Mouse (Mus musculus): ENCODE data around the gene Vwc2. TPM values are rescaled to one million over a fixed set of nuclear protein-coding genes. Genes with fewer than 3 reads are reported as not detected.

Gene Vwc2
- total and polyA plus RNA-seq, 2 experiments from 2014 or later = 9.3 to 20.0 TPM

GRCm38 (mm10) chr11:11102620-11103019 is 11.4 kb upstream of the Vwc2 start:
- no peak overlapping the region for H3K27ac ChIP-seq
- 0 out of 2 replicates have a peak, but pooled peaks have one; percentile 40 for ATAC-seq

GRCm38 (mm10) chr11:11108922-11109321 is 5.1 kb upstream of the Vwc2 start:
- 60% methylated on average over 3 of the region's 3 CpGs for WGBS
- Histone ChIP-seq H3K27me3 (ENCODE audit: insufficient read depth, low read length) (no peaks in the 10 kb centered on the region), H3K4me2 (ENCODE audit: low read depth, low read length) (no peak overlapping the region), H3K9ac (replicated peaks; ENCODE audit: low read length) (no peak overlapping the region), H3K4me1 (ENCODE audit: insufficient read depth, low read length) (no peaks in the 10 kb centered on the region), H3K4me3 (ENCODE audit: low read length) (no peak overlapping the region), H3K9me3 (ENCODE audit: low read length) (no peaks in the 10 kb centered on the region), H3K27ac (no peak overlapping the region), H3K36me3 (ENCODE audit: insufficient read depth, low read length) (no peaks in the 10 kb centered on the region)
- TF ChIP-seq CTCF (IDR thresholded peaks at IDR 0.05; ENCODE audit: low read depth) = no peak
- DNase-seq (ENCODE audit: low spot score) = no peak
- ATAC-seq = no peak

More at GRCm38 (mm10) chr11:11102620-11103019, 11.4 kb upstream of the Vwc2 start:
- no peaks in the 10 kb centered on the region for H3K27me3 ChIP-seq (ENCODE audit: insufficient read depth, low read length)
- H3K36me3 ChIP-seq (ENCODE audit: insufficient read depth, low read length) = no peaks in the 10 kb centered on the region
- TF ChIP-seq CTCF (IDR thresholded peaks at IDR 0.05; ENCODE audit: low read depth) = no peak
- WGBS = 33% methylated on average over 1 of the region's 1 CpGs
- H3K4me3 ChIP-seq (ENCODE audit: low read length) = no peak overlapping the region
- DNase-seq (ENCODE audit: low spot score) = peak; percentile 61
- no peaks in the 10 kb centered on the region for H3K4me1 ChIP-seq (ENCODE audit: insufficient read depth, low read length)
- 0 out of 2 replicates have a peak, but pooled peaks cover 3% of the 10 kb centered on the region for H3K9me3 ChIP-seq (ENCODE audit: low read length)
- no peak overlapping the region for H3K9ac ChIP-seq (replicated peaks; ENCODE audit: low read length)
- H3K4me2 ChIP-seq (ENCODE audit: low read depth, low read length) = no peak overlapping the region

- H3K36me3 ChIP-seq (ENCODE audit: insufficient read depth, low read length) = no peaks in the 10 kb centered on the region
- H3K4me1 ChIP-seq (ENCODE audit: insufficient read depth, low read length) = peaks cover 13% of the 10 kb centered on the region; the same call in 1 of the 2 replicates
- H3K9me3 ChIP-seq (ENCODE audit: low read length) = no peaks in the 10 kb centered on the region
- 1% methylated on average over 34 of the region's 34 CpGs for WGBS
- H3K27me3 ChIP-seq (ENCODE audit: insufficient read depth, low read length) = 0 out of 2 replicates have a peak, but pooled peaks cover 4% of the 10 kb centered on the region
- peak overlapping the region; percentile 26; the same call in 1 of the 2 replicates for H3K27ac ChIP-seq
- peak overlapping the region; percentile 58 for H3K4me3 ChIP-seq (ENCODE audit: low read length)
- DNase-seq (ENCODE audit: low spot score) = peak; percentile 40
- peak; percentile 47 for ATAC-seq
- peak overlapping the region; percentile 98 for H3K4me2 ChIP-seq (ENCODE audit: low read depth, low read length)
- no peak for TF ChIP-seq CTCF (IDR thresholded peaks at IDR 0.05; ENCODE audit: low read depth)
- H3K9ac ChIP-seq (replicated peaks; ENCODE audit: low read length) = peak overlapping the region; percentile 52
Observed at GRCm38 (mm10) chr11:11114234-11115030, 409 bp downstream of the Vwc2 start.

- 0 out of 2 replicates have a peak, but pooled peaks cover 4% of the 10 kb centered on the region for H3K27me3 ChIP-seq (ENCODE audit: insufficient read depth, low read length)
- peak overlapping the region; percentile 20; the same call in 1 of the 2 replicates for H3K27ac ChIP-seq
Observed at GRCm38 (mm10) chr11:11115031-11115647, 1.1 kb downstream of the Vwc2 start.

GRCm38 (mm10) chr11:11115648-11116590 is 1.9 kb downstream of the Vwc2 start:
- under 1% methylated on average over 90 of the region's 93 CpGs for WGBS
- H3K27ac ChIP-seq = peak overlapping the region; percentile 20; the same call in 1 of the 2 replicates
- H3K4me1 ChIP-seq (ENCODE audit: insufficient read depth, low read length) = peaks cover 13% of the 10 kb centered on the region; the same call in 1 of the 2 replicates
- H3K4me2 ChIP-seq (ENCODE audit: low read depth, low read length) = peak overlapping the region; percentile 98
- H3K4me3 ChIP-seq (ENCODE audit: low read length) = peak overlapping the region; percentile 58
- H3K36me3 ChIP-seq (ENCODE audit: insufficient read depth, low read length) = no peaks in the 10 kb centered on the region
- H3K9me3 ChIP-seq (ENCODE audit: low read length) = no peaks in the 10 kb centered on the region
- H3K9ac ChIP-seq (replicated peaks; ENCODE audit: low read length) = peak overlapping the region; percentile 52
- TF ChIP-seq CTCF (IDR thresholded peaks at IDR 0.05; ENCODE audit: low read depth) = no peak
- ATAC-seq (peak; percentile 82), DNase-seq (ENCODE audit: low spot score) (peak; percentile 54)
- H3K27me3 ChIP-seq (ENCODE audit: insufficient read depth, low read length) = 0 out of 2 replicates have a peak, but pooled peaks cover 4% of the 10 kb centered on the region

More at GRCm38 (mm10) chr11:11115031-11115647, 1.1 kb downstream of the Vwc2 start:
- Histone ChIP-seq H3K4me3 (ENCODE audit: low read length) (peak overlapping the region; percentile 58), H3K9me3 (ENCODE audit: low read length) (no peaks in the 10 kb centered on the region), H3K4me1 (ENCODE audit: insufficient read depth, low read length) (peaks cover 13% of the 10 kb centered on the region; the same call in 1 of the 2 replicates), H3K9ac (replicated peaks; ENCODE audit: low read length) (peak overlapping the region; percentile 52), H3K4me2 (ENCODE audit: low read depth, low read length) (peak overlapping the region; percentile 98), H3K36me3 (ENCODE audit: insufficient read depth, low read length) (no peaks in the 10 kb centered on the region)
- WGBS = 1% methylated on average over 17 of the region's 17 CpGs
- ATAC-seq (peak; percentile 30), DNase-seq (ENCODE audit: low spot score) (no peak)
- TF ChIP-seq CTCF (IDR thresholded peaks at IDR 0.05; ENCODE audit: low read depth) = no peak

GRCm38 (mm10) chr11:11116736-11117135 is 2.7 kb downstream of the Vwc2 start:
- no peak overlapping the region for H3K27ac ChIP-seq
- no peaks in the 10 kb centered on the region for H3K36me3 ChIP-seq (ENCODE audit: insufficient read depth, low read length)
- no peak for TF ChIP-seq CTCF (IDR thresholded peaks at IDR 0.05; ENCODE audit: low read depth)
- WGBS = 4% methylated on average over 3 of the region's 3 CpGs
- peak overlapping the region; percentile 58 for H3K4me3 ChIP-seq (ENCODE audit: low read length)
- H3K9ac ChIP-seq (replicated peaks; ENCODE audit: low read length) = peak overlapping the region; percentile 52; the same call in 1 of the 2 replicates
- no peaks in the 10 kb centered on the region for H3K9me3 ChIP-seq (ENCODE audit: low read length)
- peaks cover 13% of the 10 kb centered on the region; the same call in 1 of the 2 replicates for H3K4me1 ChIP-seq (ENCODE audit: insufficient read depth, low read length)
- peak overlapping the region; percentile 98 for H3K4me2 ChIP-seq (ENCODE audit: low read depth, low read length)
- DNase-seq (ENCODE audit: low spot score) (no peak), ATAC-seq (no peak)
- H3K27me3 ChIP-seq (ENCODE audit: insufficient read depth, low read length) = 0 out of 2 replicates have a peak, but pooled peaks cover 4% of the 10 kb centered on the region
